Mouse (Mus musculus) hindbrain, embryonic 16.5 days (tissue): ENCODE results near the gene Sh3rf3. TPM values are rescaled to one million over a fixed set of nuclear protein-coding genes. Genes with fewer than 3 reads are reported as not detected.

Source experiments
- ATAC-seq: fragments of 200-750 bp; cut with Nextera tagmentation; 2 replicates; pipeline ENCODE4 v1.8.0; 2017; ENCODE audit warnings: moderate TSS enrichment, moderate library complexity
- H3K27ac ChIP-seq: fragments of 300-500 bp; sonication (generic); 2 replicates; pipeline ENCODE4 v1.5.1; 2014; ENCODE audit warnings: low read depth, mild to moderate bottlenecking, control low read depth, low read length, moderate library complexity
- H3K27me3 ChIP-seq: fragments of 300-500 bp; sonication (generic); replicated peaks from 2 replicates; pipeline ENCODE4 v1.6.1; 2014; ENCODE audit warnings: low read length; ENCODE audit not compliant: control insufficient read depth, insufficient read depth
- H3K36me3 ChIP-seq: fragments of 300-500 bp; sonication (generic); 2 replicates; pipeline ENCODE4 v1.6.1; 2014; ENCODE audit warnings: mild to moderate bottlenecking, low read length, moderate library complexity, mixed read lengths; ENCODE audit not compliant: control insufficient read depth, insufficient read depth
- H3K4me1 ChIP-seq: fragments of 300-500 bp; sonication (generic); 2 replicates; pipeline ENCODE4 v1.6.1; 2014; ENCODE audit warnings: low read depth, low read length; ENCODE audit not compliant: control insufficient read depth, insufficient read depth
- H3K4me2 ChIP-seq: fragments of 300-500 bp; sonication (generic); 2 replicates; pipeline ENCODE4 v1.6.1; 2014; ENCODE audit warnings: mild to moderate bottlenecking, low read length, control low read depth, moderate library complexity
- H3K4me3 ChIP-seq: fragments of 300-500 bp; sonication (generic); 2 replicates; pipeline ENCODE4 v1.5.1; 2014; ENCODE audit warnings: mild to moderate bottlenecking, low read length, control low read depth, moderate library complexity
- H3K9ac ChIP-seq: fragments of 300-500 bp; sonication (generic); 2 replicates; pipeline ENCODE4 v1.6.1; 2014; ENCODE audit warnings: low read depth, mild to moderate bottlenecking, control low read depth, low read length, moderate library complexity
- H3K9me3 ChIP-seq: fragments of 300-500 bp; sonication (generic); 2 replicates; pipeline ENCODE4 v1.6.1; 2014; ENCODE audit warnings: mild to moderate bottlenecking, low read length, moderate library complexity; ENCODE audit not compliant: control insufficient read depth
- WGBS: fragments of 180-500 bp; shearing (Covaris S2); extraction: QIAGEN DNeasy Blood & Tissue Kit; methylation state at CpG from one replicate; pipeline ENCODE4 v1.1.7; 2014; 5-methylcytosine and 5-hydroxymethylcytosine counted together
- polyA plus RNA-seq: library from polyadenylated mRNA; unstranded; fragments of >200 nt; fragmentation: Nextera tagmentation; extraction: Ambion mirVana; gene quantifications from 2 replicates; pipeline ENCODE4 v1.2.1, GENCODE M21; 2015

Gene Sh3rf3
- polyA plus RNA-seq, 1 experiment from 2014 or later, result 2.7 TPM

DNA sequence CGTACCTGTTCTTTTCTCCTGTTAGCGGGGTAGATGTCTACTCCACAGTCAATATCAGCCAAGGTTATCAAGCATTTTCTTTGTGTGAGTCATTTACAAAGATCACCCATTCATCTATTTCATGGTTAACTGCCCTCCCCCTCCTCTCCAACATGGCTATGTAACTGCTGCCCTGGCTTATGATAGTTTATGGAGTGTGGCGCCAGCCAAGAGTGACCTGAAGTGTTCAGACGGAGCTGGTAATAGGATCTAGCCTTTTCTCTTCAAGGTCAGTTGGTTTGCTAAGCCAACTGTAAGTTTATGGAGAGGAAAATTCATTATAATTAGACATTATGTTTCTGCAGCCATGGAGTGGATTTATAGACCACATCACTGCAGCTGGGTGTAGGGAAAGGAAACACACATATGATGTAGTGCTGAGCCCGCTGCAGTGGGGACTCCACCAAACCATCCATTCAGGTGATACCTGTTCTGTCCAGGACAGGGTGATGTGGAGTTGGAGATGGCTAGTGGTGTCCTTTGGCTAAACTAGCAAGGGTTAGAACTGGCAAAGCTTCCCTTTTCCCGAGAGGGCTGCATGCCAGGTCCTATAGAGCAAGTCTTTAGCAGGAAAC, 109.2 kb downstream of the Sh3rf3 start:
- ATAC-seq, result no peak
- WGBS, result 88% methylated on average over 6 of the region's 6 CpGs
- Histone ChIP-seq H3K9me3 (no peaks in the 10 kb centered on the region), H3K27me3 (no peaks in the 10 kb centered on the region), H3K4me3 (no peak overlapping the region), H3K36me3 (no peaks in the 10 kb centered on the region), H3K4me1 (peaks cover 2% of the 10 kb centered on the region; the same call in 1 of the 2 replicates), H3K27ac (no peak overlapping the region), H3K9ac (no peak overlapping the region), H3K4me2 (no peak overlapping the region)

GRCm38 (mm10) chr10:58922993-58923392, 109.8 kb downstream of the Sh3rf3 start:
- 86% methylated on average over 2 of the region's 2 CpGs for WGBS
- Histone ChIP-seq H3K9me3 (no peaks in the 10 kb centered on the region), H3K36me3 (no peaks in the 10 kb centered on the region), H3K9ac (no peak overlapping the region), H3K4me1 (peaks cover 2% of the 10 kb centered on the region; the same call in 1 of the 2 replicates), H3K27ac (no peak overlapping the region), H3K4me3 (no peak overlapping the region), H3K4me2 (no peak overlapping the region), H3K27me3 (no peaks in the 10 kb centered on the region)
- ATAC-seq, result no peak

- no peak for ATAC-seq
- Histone ChIP-seq H3K36me3 (no peaks in the 10 kb centered on the region), H3K27ac (no peak overlapping the region), H3K9ac (no peak overlapping the region), H3K4me3 (no peak overlapping the region), H3K27me3 (no peaks in the 10 kb centered on the region), H3K9me3 (no peaks in the 10 kb centered on the region), H3K4me1 (no peaks in the 10 kb centered on the region), H3K4me2 (no peak overlapping the region)
- 80% methylated on average over 5 of the region's 5 CpGs for WGBS
Measured at GRCm38 (mm10) chr10:58926578-58926977, 113.4 kb downstream of the Sh3rf3 start.

DNA sequence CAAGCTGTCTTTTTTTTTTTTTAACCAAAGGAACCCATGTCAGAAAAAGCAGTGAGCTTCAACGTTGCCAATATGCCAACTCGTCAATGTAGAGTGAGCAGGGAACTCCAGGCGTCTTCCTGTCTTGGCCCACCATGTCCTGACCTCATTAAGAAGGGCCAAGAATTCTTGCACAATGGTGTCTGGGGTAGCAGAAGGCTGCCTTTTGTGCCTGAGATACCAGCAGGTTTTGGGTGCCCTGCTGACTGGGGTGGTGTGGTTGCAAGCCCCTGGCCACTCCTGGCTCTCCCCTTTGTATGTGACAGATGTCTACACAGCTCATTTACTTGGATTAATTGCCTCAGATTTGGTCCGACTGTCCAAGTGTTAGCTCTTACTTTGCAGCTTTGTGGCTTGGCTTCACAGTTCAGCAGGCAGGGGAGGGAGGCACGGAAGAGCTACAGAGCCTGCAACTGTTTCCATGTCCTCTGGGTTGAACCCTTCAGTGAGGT, 115.8 kb downstream of the Sh3rf3 start:
- Histone ChIP-seq H3K9me3 (no peaks in the 10 kb centered on the region), H3K4me2 (no peak overlapping the region), H3K36me3 (no peaks in the 10 kb centered on the region), H3K27me3 (no peaks in the 10 kb centered on the region), H3K4me1 (peaks cover 7% of the 10 kb centered on the region), H3K4me3 (no peak overlapping the region), H3K27ac (no peak overlapping the region), H3K9ac (no peak overlapping the region)
- ATAC-seq, result peak; percentile 77
- 33% methylated on average over 5 of the region's 5 CpGs for WGBS

DNA sequence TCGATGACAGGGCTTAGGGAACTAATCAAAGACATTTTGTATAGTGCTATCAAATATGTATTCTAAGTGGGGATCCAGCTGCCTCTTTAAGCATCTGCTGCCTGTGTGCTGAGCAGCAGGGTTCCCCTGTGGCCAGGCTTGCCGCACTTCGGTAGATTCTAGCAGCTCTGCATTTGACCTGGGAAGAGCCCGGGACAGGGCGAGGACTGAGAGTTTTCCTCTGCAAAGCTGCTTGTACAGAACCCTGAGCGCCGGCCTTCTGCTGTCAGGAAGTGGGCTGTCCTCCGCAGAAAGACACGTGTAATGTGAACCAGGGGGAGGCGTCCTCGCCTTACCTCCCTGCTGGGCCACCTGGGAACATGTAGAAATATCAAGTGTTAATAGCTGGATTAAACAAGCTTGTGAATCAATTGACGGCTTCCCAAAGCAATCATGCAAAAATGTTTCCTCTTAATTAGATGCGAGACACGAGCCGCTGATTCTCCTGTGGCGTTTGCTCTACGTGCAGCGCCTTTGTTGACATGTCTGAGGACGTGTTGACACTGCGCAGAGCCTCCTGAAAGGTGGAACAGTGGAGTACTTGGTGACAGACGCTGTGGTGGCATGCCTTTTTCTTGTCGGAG, 119.1 kb downstream of the Sh3rf3 start:
- Histone ChIP-seq H3K9ac (peak overlapping the region; percentile 29; the same call in 1 of the 2 replicates), H3K4me3 (peak overlapping the region; percentile 11; the same call in 1 of the 2 replicates), H3K4me1 (peaks cover 7% of the 10 kb centered on the region), H3K27ac (no peak overlapping the region), H3K9me3 (no peaks in the 10 kb centered on the region), H3K4me2 (peak overlapping the region; percentile 46), H3K36me3 (no peaks in the 10 kb centered on the region), H3K27me3 (no peaks in the 10 kb centered on the region)
- ATAC-seq, result peak; percentile 58; the same call in 1 of the 2 replicates
- WGBS, result 17% methylated on average over 22 of the region's 22 CpGs

DNA sequence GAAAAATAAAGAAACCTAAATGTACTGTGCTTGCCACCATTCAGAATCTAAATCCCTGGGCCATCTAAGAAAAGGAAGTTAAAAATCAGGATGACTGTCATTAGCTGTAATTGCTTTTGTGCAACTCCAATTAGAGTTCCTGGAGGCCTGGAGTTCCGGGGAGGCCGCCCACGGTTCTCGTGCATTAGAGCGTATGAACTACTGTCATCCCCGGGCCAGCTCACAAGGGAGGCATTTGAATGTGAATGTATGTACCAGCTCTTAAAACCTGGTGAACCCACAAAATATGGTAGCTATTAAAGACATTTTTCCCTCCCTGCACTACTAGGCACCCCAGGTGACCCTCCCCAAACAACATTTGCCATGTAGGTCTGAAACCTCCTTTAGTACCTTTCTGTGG, 122.4 kb downstream of the Sh3rf3 start:
- Histone ChIP-seq H3K4me2 (no peak overlapping the region), H3K9me3 (no peaks in the 10 kb centered on the region), H3K27ac (no peak overlapping the region), H3K4me3 (no peak overlapping the region), H3K27me3 (no peaks in the 10 kb centered on the region), H3K4me1 (peaks cover 7% of the 10 kb centered on the region), H3K36me3 (no peaks in the 10 kb centered on the region), H3K9ac (no peak overlapping the region)
- ATAC-seq, result no peak
- WGBS, result 32% methylated on average over 6 of the region's 6 CpGs

DNA sequence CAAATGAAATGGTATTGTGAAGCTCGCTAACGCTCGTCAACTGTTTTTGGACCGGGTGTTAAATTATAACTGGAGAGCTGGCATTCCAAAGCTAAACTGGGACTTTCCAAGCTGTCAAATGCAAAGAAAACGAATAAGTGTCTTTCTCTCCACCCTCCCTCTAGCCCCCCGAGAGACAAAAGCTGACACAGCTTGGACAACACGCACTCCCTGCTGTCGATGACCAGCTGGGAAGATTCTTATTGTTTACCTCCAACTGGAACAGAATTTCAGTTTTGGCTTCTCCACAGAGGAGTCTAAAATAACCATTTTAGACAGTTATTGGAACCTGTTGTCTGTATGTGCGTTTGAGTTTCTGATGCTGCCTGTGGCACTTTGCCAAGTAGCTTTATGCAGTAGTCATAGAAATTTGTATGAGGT, 123.3 kb downstream of the Sh3rf3 start:
- Histone ChIP-seq H3K9me3 (no peaks in the 10 kb centered on the region), H3K4me2 (no peak overlapping the region), H3K9ac (no peak overlapping the region), H3K4me3 (no peak overlapping the region), H3K27me3 (no peaks in the 10 kb centered on the region), H3K27ac (no peak overlapping the region), H3K36me3 (no peaks in the 10 kb centered on the region), H3K4me1 (peaks cover 7% of the 10 kb centered on the region)
- 35% methylated on average over 9 of the region's 9 CpGs for WGBS
- ATAC-seq, result no peak

- Histone ChIP-seq H3K4me2 (no peak overlapping the region), H3K36me3 (no peaks in the 10 kb centered on the region), H3K9me3 (no peaks in the 10 kb centered on the region), H3K9ac (no peak overlapping the region), H3K27ac (no peak overlapping the region), H3K4me3 (no peak overlapping the region), H3K27me3 (no peaks in the 10 kb centered on the region), H3K4me1 (no peaks in the 10 kb centered on the region; the same call in none of the 2 replicates)
- no peak for ATAC-seq
- WGBS, result 48% methylated on average over 3 of the region's 3 CpGs
Measured at GRCm38 (mm10) chr10:58937521-58937920, 124.4 kb downstream of the Sh3rf3 start.

DNA sequence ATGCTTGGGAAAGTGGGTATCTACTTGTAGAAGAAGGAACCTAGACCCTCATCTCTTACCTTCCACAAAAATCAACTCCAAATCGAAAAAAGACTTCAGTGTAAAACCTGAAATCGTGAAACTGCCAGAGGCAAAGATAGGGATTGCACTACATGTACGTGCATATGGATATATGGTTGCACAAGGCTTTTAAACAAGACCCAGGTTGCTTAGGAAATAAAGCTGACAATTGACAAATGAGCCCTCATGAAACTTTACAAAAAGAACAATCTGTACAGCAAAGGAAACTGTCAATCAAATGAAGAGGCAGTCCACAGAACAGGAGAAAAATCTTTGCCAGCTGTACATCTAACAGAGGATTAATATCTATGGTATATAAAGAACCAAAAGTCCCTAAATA, 129.7 kb downstream of the Sh3rf3 start:
- H3K36me3 ChIP-seq, result no peaks in the 10 kb centered on the region
- WGBS, result 85% methylated on average over 3 of the region's 3 CpGs
- H3K4me2 ChIP-seq, result no peak overlapping the region
- no peaks in the 10 kb centered on the region for H3K27me3 ChIP-seq
- no peak overlapping the region for H3K9ac ChIP-seq
- H3K4me3 ChIP-seq, result no peak overlapping the region
- no peak for ATAC-seq
- no peaks in the 10 kb centered on the region for H3K4me1 ChIP-seq
- H3K9me3 ChIP-seq, result no peaks in the 10 kb centered on the region
- H3K27ac ChIP-seq, result no peak overlapping the region
